Mouse (Mus musculus) bone marrow macrophage, adult 2 months (primary cell): ENCODE data around the gene Adora2a.

Source experiments
- CTCF ChIP-seq: IDR thresholded peaks from 2 replicates; pipeline ENCODE4 v1.5.1; 2012; ENCODE audit warnings: low read depth, mild to moderate bottlenecking, low read length, moderate library complexity
- POLR2A ChIP-seq: IDR thresholded peaks from 2 replicates; pipeline ENCODE4 v1.6.1; 2012; ENCODE audit warnings: mild to moderate bottlenecking, low read depth, low read length, borderline replicate concordance

- TF ChIP-seq CTCF, result no peak
- TF ChIP-seq POLR2A, result no peak
These were observed 16.6 kb downstream of the Adora2a start for GRCm38 (mm10) chr10:75333176-75333776.
